Mouse (Mus musculus) lung, postnatal 25 days (tissue): Measurements from ENCODE around the gene Cacng3.

ENCODE experiments used
- DNase-seq: peaks from one replicate; pipeline ENCODE4 v3.0.0; 2022; ENCODE audit warnings: low spot score

Gene Cacng3

DNA sequence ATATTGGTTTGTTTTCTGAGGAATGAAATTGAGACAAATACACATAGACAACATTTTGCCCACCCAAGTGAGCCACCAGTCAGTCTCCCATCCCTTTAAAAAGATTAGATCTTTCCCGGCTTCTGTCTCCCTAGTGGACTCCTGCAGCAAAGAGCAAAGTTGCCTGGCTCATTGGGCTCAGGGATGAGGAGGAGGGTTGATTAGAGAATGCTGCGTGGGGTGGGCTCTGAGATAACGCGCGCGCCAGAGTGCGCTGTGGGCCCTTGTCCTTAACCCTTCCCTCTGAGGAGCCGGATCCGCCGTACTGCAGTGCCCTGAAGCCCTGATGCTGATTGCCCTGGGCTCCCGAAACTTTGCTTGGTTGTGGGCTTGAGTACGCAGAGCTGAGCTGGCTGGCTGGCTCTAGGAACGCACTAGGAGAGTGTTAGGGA, at the start of gene Cacng3:
Gene Cacng3 (plus strand): TSS at position 51 of the 431 bp plus-strand sequence.
- no peak for DNase-seq

DNA sequence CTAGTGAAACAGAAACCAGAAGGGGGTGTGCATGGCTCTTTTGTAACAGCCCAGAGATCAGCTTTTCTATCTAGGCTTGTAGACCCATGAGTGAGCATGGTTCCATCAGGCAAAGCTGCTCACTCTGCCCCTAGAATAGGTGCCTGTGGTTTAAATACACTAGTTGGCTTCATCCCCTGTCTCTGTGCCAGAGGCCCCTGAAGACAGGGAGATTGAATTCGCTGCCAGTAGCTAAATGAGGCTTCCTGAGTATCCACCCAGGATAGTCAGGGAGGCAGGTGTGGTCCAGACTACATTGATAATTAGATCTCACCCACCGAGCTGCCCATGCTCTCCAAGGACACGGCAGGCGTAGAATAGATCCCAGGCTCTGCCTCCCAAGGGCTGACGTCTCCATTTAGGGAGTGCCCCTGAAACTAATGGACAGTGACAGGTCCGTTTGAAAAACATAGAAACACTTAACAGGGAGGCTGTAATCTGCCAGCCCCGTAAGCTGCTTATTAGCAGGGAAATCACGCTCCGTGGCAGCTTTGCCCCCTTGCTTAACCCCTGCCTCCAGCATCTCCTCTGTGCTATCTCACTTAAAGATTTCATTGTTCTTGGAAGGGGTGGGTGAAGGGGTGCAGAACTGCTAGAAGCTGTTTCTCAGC, 48.0 kb upstream of the Cacng3 start:
- no peak for DNase-seq

DNA sequence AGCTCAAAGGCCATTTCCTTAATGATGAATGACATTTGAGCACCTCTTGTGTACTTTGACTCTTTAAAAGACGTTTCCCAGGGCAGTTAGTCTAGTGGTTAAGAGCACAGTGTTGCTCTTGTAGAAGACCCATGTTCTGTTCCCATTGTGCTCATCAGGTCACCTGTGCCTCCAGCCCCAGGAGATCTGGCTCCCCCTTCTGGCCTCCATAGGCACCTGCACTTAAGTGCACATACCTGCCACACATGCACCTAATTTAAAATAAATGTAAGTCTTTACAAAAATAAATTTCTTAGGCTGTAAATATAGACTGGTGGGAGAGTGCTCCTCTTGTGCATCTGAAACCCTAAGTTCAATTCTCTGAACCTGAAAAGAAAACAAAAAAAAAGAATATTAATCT, 46.5 kb upstream of the Cacng3 start:
- no peak for DNase-seq

DNA sequence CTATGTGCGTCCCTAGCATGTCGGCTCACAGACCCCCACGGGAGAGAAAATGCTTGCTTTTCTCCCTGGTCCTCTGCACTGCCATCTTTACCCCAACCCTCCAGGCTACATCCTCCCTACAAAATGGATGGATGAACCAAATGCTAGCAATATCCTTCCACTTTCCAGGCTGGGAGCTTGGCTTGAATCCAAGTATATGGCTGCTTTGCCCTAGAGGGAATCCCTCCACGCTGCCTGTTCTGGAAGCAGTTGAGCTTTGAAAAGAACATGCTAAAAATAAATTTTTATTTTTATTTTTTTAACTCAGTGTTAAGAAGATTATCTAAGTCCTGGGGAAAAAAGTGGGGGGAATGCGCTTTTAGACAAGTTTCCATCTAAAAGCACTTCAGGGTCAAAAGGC, 42.2 kb upstream of the Cacng3 start:
- no peak for DNase-seq

DNA sequence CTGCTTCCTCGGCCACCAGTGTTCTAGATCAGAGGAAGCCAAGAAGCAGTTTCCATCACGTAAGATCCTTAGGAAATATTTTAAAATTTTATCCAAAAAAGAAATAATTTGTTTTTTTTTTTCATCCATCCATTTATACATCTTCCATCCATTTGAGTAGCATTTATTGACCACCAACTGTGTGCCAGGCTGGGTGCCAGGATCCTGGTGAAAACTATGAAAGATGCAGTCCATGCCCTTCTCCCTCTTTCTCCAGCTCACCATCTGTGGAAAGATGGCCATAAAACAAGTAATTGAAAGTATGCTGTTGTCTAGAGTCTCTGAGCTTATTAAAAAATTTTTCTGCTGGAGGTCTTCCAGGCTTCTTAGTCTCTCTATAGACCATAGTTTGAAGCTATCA, 39.9 kb upstream of the Cacng3 start:
- DNase-seq: no peak

DNA sequence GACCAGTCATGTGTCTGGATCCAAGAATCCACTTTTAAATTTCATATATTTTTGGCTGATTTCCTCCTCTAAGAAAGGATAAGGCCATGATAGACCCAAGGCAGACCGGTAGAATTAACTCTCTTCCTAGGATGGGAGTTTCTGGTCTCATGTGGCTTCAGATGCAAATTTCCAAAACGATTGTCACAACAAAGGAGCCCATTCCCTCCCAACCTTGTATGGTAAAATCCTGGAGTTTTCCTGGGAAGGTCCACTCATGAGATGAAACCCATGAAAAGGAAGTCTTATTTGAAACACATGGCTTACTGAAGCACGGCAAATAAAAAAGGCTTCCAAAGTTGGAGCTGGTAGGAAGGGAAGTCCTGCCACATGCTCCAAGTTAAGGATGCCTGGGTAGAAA, 39.1 kb upstream of the Cacng3 start:
- DNase-seq: no peak

DNA sequence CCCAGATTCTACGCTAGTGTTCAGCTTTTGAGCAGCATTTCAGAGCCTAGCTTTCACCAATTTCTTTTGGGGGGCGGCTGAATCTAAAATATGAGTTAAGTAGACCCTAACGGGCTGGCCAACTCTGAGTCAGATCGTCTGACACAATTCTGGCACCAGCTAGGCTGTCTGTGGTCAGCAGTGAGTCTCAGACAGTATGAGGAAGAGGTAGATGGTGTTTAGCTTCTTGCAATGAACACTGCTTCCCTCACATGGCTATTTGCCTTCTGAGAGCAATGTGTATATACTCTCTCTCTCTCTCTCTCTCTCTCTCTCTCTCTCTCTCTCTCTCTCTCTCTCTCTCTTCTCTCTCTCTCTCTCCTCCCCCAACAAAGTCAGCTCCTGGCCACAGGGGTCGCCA, 37.3 kb upstream of the Cacng3 start:
- DNase-seq: no peak

DNA sequence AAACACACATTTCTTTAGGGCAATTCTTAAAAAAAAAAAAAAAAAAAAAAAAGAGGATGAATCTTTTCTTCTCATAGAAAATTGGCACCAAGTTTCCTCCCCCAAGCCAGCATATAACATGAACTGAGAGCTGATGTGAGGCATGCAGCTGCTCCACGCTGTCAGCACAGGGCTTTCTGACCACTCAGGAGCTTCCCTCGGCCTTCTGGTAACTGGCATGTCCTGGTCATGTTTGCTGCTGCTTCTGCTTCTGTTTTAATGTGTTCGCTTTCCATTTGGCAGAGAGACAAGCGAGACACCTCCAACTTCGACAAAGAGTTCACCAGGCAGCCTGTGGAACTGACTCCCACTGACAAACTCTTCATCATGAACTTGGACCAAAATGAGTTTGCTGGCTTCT, 36.8 kb upstream of the Cacng3 start:
- DNase-seq: no peak

DNA sequence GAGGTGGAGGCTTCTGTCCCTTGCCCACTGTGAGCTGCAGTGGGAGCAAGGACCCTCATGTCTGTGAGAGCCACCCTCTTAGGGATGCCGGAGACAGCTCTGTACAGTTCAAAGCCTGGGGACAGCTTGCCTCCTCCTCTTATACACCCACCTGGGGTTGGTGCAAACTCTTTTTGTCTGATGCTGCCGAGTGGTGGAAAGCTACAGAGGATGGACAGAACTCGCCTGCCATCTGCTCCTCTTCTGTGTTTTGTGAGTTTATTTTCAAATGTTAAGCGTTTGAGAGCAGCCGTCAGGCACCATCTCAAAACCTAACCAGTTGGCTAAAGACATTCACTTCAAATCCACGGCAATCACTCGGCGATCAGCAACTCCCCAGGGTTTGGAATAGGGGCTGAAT, 26.6 kb upstream of the Cacng3 start:
- DNase-seq: no peak

DNA sequence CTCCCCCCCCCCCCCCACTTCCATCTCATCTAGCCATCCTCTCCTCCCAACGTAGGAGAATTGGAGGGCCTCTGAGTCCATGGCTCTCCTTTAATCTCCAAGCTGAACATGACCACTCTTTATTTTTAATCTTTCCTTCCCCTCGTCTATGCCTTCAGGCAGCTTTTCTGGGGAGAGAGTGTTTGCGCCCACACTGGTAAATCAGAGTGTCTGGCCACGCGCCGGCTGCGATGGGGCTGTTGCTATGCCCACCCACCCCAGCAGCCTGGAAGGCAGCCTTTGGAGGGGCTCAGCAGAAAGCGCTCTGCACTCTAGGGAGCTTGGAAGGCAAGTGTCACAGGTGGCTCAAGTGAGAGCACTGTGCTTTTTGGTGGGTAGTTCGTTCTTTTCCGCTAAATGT, 21.0 kb upstream of the Cacng3 start:
- DNase-seq: no peak

DNA sequence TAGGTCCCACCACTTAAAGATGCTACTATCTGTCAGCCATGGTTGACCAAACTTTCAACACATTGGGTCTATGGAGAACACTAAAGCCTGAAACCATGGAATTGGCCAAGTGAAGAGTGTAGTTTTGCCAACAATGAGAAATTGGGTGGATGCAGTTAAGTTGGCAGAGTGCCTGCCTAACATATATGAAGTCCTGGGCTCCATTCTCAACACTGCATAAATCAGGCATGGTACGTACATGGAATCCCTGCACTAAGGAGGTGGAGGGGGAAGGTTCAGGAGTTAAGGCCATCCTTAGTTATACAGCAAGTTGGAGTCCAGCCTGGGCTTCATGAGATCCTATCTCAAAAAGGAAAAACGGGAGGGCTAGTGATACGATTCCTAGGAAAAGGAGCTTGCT, 17.8 kb upstream of the Cacng3 start:
- DNase-seq: no peak

DNA sequence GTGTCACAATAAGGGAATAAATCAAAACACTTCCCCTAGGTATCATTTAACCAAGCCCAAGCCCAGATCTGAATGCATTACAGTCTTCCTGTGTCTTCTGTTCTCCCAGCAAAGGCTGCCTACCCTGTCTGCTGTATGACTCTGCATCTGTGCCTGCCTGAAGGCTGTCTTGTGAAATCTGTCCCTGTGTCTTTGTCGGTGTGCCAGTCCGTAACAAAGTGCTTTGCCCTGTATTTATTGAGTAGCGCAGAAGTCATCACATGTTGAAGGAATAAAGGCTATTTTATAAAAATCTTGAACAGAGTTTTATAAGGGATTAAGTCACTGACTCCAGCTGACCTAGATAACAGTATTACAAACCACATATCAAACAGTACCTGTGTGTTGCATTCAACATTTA, 13.6 kb upstream of the Cacng3 start:
- DNase-seq: no peak

DNA sequence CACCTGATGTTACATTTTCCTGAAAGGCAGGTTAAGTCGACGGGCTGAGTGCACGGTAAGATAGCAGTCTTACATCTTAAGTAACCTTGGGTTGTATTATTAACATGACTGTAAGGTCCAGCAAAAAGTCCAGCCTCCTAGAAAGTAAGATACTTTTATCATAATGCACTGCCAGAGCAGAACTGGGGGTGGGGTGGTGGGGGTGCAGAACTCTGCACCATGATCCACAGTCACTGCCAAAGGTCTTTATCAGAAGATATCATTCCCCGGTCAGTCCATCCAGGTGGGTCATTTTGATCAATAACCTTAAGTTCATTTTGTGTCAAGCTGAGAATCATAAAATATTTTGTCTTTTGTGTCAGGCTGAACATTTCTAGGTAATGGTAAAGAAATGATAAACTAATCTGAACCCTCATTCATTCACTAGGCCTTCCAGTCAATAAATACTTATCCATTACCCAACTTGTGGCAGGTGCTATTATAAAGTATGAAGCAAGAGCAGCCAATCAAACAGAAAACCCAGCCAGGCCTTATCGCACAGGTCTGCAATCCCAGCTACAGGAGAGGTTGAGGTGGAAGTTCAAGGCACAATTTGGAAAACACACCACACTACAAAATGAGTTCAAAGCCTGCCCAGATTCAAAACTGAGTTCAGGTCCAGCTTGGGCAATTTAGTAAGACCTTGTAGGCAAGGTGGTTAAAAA, 12.7 kb upstream of the Cacng3 start:
- no peak for DNase-seq

DNA sequence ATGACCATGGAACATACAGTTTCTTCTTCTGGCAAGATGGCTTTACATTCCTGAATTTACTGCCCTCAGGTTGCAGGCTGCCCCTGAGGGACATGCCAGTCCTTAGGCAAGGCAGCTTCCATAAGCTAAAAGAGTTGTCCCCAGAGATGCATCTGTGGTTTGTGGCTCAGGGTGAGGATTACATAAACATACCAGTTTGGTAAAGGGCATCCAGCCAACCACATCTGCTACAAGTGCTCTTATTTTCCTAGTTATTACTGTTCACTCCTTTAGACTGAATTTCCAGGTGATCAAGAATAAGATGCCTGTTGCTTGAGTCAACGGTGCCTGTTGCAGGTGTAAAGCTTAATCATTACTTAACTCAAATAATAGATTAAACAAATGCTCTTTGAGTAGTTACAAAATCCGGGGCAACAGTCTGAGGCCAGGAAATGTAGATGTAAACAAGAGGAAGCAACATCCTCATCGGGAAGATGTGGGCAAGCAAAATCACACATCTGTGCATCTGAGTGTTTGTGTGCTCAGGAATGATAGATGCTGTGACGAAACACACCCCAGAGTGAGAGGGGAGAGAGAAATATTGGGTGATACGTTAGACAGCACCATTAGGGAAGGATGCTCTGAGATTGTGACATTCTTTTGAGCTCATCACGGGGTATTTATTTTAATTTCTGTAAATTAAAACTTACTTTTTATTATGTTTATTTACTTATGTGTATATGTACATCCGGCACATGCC, 4.8 kb upstream of the Cacng3 start:
- DNase-seq: no peak

DNA sequence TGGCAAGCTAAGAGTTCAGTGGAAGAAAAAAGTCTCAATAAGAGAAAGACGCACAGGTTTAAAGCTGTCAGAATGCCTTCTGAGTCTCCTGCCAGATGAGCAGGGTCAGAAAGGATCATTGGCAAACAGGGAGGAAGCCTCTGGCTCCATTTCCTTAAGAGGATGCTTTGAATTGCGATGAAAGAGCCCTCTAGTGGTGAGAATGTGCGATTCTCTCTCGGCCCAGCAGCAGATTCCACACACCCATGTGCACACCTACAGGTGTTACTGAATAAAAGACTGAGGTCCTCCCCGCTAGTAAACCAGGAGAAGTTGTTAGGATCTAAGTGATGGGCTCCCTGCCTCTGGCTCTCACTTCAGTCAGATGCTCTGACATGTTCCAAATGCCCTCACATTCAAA, 2.4 kb upstream of the Cacng3 start:
- DNase-seq: no peak

DNA sequence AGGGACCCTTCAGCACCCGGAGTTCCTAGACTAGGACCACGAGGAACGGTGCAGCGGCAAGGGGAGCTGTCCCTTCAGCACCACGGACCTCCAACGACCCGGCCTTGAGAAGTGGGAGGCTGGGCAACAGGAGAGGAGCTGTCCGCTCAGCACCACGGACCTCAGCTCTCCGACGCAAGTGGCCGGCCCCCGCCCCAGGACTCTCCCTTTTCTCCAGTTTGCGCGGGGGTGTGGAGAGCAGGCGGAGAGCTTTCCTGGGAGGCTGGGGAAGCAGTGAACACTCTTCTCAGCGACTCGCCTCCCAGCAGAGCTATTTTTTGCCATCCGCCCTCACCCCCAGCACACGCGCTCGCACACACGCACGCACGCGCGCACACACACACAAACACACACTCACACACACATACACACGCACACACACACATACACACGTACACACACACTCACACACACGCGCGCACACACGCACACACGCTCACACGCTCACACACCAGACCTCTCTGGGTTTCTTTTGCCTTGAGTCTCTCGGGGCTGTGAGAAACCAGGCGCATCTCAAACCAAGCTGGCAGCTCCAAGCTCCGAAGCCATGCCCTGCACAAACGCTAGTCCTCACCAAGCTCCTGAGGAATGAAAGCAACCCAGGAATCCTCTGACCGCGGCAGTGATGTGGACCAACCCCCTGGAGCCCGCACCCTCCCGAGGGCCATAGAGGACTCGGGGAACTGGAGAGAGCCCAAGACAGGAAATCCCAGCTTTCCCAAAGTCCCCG, 765 bp downstream of the Cacng3 start:
- DNase-seq: peak; percentile 71

DNA sequence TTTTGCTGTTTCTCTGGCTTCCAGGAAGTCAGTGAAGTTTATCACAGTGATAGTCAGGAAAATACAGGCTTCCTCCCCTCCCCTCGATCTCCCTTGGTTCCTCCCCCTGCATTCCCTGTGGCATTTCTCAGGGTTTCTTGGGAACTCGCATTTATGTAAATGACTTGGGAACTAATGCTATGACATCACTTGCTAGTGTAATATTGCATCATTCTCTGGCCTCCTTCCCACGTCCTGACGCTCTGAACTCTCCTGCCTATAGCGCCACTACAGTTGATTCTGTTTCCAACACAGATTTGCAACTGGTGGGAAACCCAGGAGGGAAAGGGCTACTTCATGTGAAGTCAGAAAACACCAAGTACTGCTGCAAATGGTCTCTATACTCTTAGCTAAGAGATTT, 2.7 kb downstream of the Cacng3 start:
- DNase-seq: no peak

DNA sequence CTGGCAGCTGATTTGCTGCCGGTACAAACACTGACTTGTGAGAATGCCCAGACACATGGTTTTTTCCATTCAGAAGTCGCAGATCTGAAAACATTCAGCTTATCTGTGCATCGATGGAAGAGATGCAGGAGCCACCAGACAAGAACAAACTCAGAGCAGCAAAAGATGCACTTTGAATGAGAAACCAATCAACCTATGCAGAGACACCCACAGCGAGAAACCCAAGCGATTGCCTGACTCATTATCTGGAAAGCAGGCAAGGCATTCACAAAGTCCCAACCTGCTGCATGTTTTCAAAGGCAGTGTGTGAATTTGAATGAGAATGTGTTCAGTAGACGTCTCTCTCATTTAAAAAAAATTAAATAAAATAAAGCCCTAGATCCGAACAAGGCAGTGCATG, 4.9 kb downstream of the Cacng3 start:
- no peak for DNase-seq

DNA sequence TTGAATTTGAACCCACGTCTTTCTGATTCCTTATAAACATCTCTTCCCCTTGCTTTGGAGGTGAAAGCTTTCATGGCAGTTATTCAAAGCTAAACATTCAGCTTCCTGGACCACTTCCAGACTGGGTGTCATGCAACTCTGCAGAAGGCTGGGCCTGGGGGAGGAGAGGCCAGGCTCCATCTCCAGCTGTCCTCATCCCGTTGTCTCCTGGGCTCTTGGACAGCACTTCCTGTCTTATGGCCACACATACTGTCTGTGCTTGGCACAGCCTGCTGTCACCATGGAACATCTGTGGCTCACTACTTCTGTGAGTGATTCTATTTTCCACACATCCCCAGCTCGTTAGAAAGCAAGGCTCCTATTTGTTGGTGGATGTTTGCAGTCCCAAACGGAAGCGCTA, 31.5 kb downstream of the Cacng3 start:
- no peak for DNase-seq

DNA sequence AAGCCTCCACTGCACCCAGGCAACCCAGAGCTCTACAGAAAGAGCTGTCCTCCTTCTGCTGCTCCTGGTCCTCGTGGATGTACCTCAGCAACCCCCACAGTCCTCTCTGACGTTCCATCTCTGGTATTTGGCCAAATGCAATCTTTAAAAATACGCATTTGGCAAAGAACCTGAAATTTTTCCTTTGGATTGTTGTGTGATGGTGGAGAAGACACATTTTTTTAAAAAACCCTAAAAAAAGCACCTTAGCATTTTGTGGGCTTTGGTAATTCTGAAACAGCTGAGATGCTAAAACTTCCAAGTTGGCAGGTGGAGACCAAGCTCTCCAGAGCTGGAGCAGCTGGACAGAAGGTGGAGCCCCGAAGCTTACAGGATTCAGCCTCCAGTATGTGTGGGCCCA, 32.2 kb downstream of the Cacng3 start:
- DNase-seq: no peak

DNA sequence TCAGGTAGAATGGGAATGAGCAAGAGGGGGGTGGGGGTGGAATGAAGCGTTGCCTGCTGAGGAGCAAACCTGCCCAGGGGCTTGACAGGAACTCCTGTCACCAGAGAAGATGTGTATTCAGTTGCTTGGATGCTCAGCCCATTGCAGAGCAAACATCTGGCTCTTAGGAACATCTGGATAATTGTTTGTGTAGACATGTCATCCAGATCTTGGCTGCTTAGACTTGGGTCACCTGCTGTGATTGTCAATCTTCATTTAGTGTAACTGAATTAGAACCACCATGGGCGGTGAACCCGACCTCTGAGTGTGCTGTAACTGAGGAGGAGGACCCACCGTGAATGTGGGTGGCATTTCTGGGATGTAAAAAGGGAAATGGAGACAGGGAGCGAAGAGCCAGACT, 36.4 kb downstream of the Cacng3 start:
- DNase-seq: no peak

DNA sequence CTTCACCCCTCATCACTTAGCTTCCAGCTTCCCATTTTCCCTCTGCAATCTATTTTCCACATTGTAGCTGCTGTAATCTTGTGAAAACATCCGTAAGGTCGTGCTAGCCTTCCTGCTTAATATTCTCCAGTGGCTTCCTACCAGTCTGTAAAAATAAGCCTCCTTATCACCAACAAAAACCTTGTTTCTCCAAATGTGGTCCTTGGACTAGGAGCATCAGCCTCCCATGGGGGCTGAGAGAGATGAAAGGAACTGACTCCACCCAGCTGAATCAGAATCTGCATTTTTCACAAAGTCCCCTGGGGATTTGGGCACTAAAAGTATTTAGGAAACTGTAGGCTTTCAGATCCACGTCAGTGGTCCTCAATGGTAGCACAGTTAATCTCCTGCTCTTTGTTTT, 46.0 kb downstream of the Cacng3 start:
- DNase-seq: no peak

DNA sequence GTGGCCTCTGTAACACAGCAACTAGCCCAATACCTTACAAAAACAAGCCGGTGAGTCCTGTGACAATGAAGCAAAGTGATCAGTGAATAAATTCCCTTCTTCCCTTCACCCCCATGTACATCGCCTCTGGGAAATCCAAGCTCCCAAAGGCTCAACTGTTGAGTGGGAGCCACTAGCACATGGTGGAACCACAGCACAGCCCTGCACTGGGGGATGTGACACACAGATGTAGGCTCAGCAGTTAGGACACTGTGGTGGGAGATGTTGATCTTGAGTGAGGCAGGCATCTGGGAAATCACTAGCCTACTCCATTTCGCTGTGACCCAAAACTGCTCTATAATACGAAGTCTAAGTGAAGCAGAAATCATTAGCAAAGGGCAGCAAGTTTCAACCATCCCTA, 48.2 kb downstream of the Cacng3 start:
- no peak for DNase-seq
